In genomic region chr15:88862881-88863694, GRCm38 (mm10) we compare ENCODE assay signal across 8 mouse cellular contexts. TPM values are rescaled to one million over a fixed set of nuclear protein-coding genes. Genes with fewer than 3 reads are reported as not detected.
A peak's percentile ranks its signal among the peaks of the same experiment; 100 is the strongest.
DNase-seq lines count a peak whose midpoint lies in the region; ATAC-seq and TF ChIP-seq lines count a peak whose summit lies in the region.

No protein-coding gene starts in this region.

- peak overlapping the region; percentile 97 for H3K4me2 ChIP-seq in hindbrain, embryonic 12.5 days (replicated peaks)

- DNase-seq in ES-E14 (ENCODE audit: low read depth, low spot score) = no peak
- peak; percentile 58 for DNase-seq in adrenal gland, postnatal 25 days
- DNase-seq in left cerebral cortex, adult 8-10 months (ENCODE audit: low spot score in 2 of 2) = peak; percentile 57 to 58
- DNase-seq in spleen, adult 18-20 months = peak; percentile 39 to 57

- TF ChIP-seq CTCF in embryonic fibroblast, embryonic 13.5 days (IDR thresholded peaks at IDR 0.05; ENCODE audit: borderline replicate concordance, insufficient read depth, low read length) = no peak

- H3K4me3 ChIP-seq in ES-E14 (ENCODE audit: insufficient read depth in 1 of 2, low read depth in 1 of 2, low read length in 2 of 2, poor library complexity in 1 of 2, severe bottlenecking in 1 of 2) = peak overlapping the region; percentile 90 to 92
- H3K4me3 ChIP-seq in embryonic fibroblast, embryonic 13.5 days (ENCODE audit: insufficient read depth, low read length) = peak overlapping the region; percentile 58
- H3K4me3 ChIP-seq in hindbrain, embryonic 12.5 days = peak overlapping the region; percentile 91
- H3K4me3 ChIP-seq in macrophage (ENCODE audit: inconsistent target) = peak overlapping the region; percentile 24

- no peaks in the 10 kb centered on the region; the same call in 1 of the 2 replicates for H3K79me2 ChIP-seq in macrophage (ENCODE audit: inconsistent target)

- WGBS in hindbrain, embryonic 12.5 days = under 1% methylated on average over 97 of the region's 98 CpGs
- WGBS in macrophage (ENCODE audit: missing documents) = 2% methylated on average over 98 of the region's 98 CpGs

- no peaks in the 10 kb centered on the region for H3K27me3 ChIP-seq in hindbrain, embryonic 12.5 days

- H3K9ac ChIP-seq in ES-E14 (ENCODE audit: insufficient read depth, low read depth, low read length, poor library complexity, severe bottlenecking) = peak overlapping the region; percentile 94
- peak overlapping the region; percentile 91 for H3K9ac ChIP-seq in hindbrain, embryonic 12.5 days

- H3K27ac ChIP-seq in ES-E14 (ENCODE audit: insufficient read depth, low read depth, low read length, poor library complexity, severe bottlenecking) (peak overlapping the region; percentile 97), macrophage (no peak overlapping the region)
- H3K27ac ChIP-seq in embryonic fibroblast, embryonic 13.5 days (ENCODE audit: insufficient read depth, low read length) = no peak overlapping the region
- peak overlapping the region; percentile 97 for H3K27ac ChIP-seq in hindbrain, embryonic 12.5 days

- in situ Hi-C loops in ES-E14 (cut with MboI; ENCODE audit: low sequenced_read_pairs in 2 of 2, unreplicated experiment in 2 of 2) = no loop called here

- ATAC-seq in hindbrain, embryonic 12.5 days (ENCODE audit: low FRiP score) = peak; percentile 36
- ATAC-seq in inflammation-experienced regulatory T-cells, adult 6 months = no peak

- no peak for TF ChIP-seq POLR2A in embryonic fibroblast, embryonic 13.5 days (IDR thresholded peaks at IDR 0.05; ENCODE audit: low read depth, low read length)

- H3K36me3 ChIP-seq in ES-E14 (ENCODE audit: control insufficient read depth, insufficient read depth, low read length, poor library complexity, severe bottlenecking) = peaks cover 35% of the 10 kb centered on the region
- H3K36me3 ChIP-seq in hindbrain, embryonic 12.5 days = peaks cover 27% of the 10 kb centered on the region
- peaks cover 4% of the 10 kb centered on the region; the same call in 1 of the 2 replicates for H3K36me3 ChIP-seq in macrophage (ENCODE audit: inconsistent target)

- H3K9me3 ChIP-seq in ES-E14 (ENCODE audit: control insufficient read depth, insufficient read depth, low read depth, low read length) = no peaks in the 10 kb centered on the region
- H3K9me3 ChIP-seq in hindbrain, embryonic 12.5 days (replicated peaks) = no peaks in the 10 kb centered on the region

- peaks cover 3 to 19% of the 10 kb centered on the region in 2 experiments for H3K4me1 ChIP-seq in ES-E14 (ENCODE audit: control insufficient read depth in 2 of 2, insufficient read depth in 2 of 2, low read length in 2 of 2, poor library complexity in 1 of 2)
- H3K4me1 ChIP-seq in embryonic fibroblast, embryonic 13.5 days (ENCODE audit: control insufficient read depth, insufficient read depth, low read length) = peaks cover 23% of the 10 kb centered on the region
- H3K4me1 ChIP-seq in hindbrain, embryonic 12.5 days = peaks cover 42% of the 10 kb centered on the region

TF ChIP-seq in ES-E14, 5 proteins besides CTCF, POLR2A, EP300 and RAD21:
- TF ChIP-seq CHD2 (IDR thresholded peaks at IDR 0.05; ENCODE audit: low read depth, low read length) = no peak
- no peak for TF ChIP-seq MAFK (IDR thresholded peaks at IDR 0.05; ENCODE audit: insufficient read depth, low read depth, low read length)
- no peak for TF ChIP-seq ZC3H11A (IDR thresholded peaks at IDR 0.05; ENCODE audit: borderline replicate concordance, low read depth, low read length)
- TF ChIP-seq HCFC1 (IDR thresholded peaks at IDR 0.05; ENCODE audit: borderline replicate concordance, insufficient read depth, low read length) = no peak
- TF ChIP-seq ZNF384 (IDR thresholded peaks at IDR 0.05; ENCODE audit: low read depth, low read length) = no peak

RNA-seq across cellular contexts. Expression of gene Pim3, which starts 1.1 kb away (rescaled TPM):
- 159 and 169 TPM in 2 replicates for total RNA-seq in ES-E14 (2012; rRNA removed)
- 71.8 and 89.5 TPM in 2 replicates for total RNA-seq in adrenal gland, postnatal 25 days (2021)
- polyA plus RNA-seq in embryonic fibroblast, embryonic 13.5 days (2011; ENCODE audit: insufficient read length, low read depth, missing spikeins) = 9.6 and 11.6 TPM in 2 replicates
- 45.3 and 48.0 TPM in 2 replicates for polyA plus RNA-seq in hindbrain, embryonic 12.5 days (2016; fragmentation: Nextera tagmentation; extraction: Ambion mirVana)
- total RNA-seq in left cerebral cortex, adult 8-10 months (2022) = 10 to 100 TPM; 36.8 to 55.1 (median 43.8) TPM
- 100 to 1,000 TPM in 1 of 26 experiments, 10 to 100 TPM in 23, 1 to 10 TPM in 2; 6.6 to 141 (median 25.1) TPM for total RNA-seq in macrophage (2018; cell fraction: chromatin; rRNA removed)
- total RNA-seq in macrophage (2018; cell fraction: cytosol; rRNA removed) = 10 to 100 TPM in 21 of 26 experiments, 1 to 10 TPM in 5; 6.8 to 83.9 (median 17.8) TPM
- 100 to 1,000 TPM in 2 of 26 experiments, 10 to 100 TPM in 24; 10.5 to 127 (median 24.4) TPM for total RNA-seq in macrophage (2018; cell fraction: nucleus; rRNA removed)
- polyA plus RNA-seq in macrophage (2018) = 2.9 to 8.0 TPM (median 7.6 TPM) in 3 replicates
- polyA plus RNA-seq in inflammation-experienced regulatory T-cells, adult 6 months (2017; shearing (Covaris generic)) = 1 to 10 TPM; 3.0 to 4.1 (median 4.0) TPM

RNA-seq across cellular contexts. Expression of gene Creld2, which starts 43.6 kb away (rescaled TPM):
- 324 and 328 TPM in 2 replicates for total RNA-seq in ES-E14 (2012; rRNA removed)
- 35.1 and 37.8 TPM in 2 replicates for total RNA-seq in adrenal gland, postnatal 25 days (2021)
- polyA plus RNA-seq in embryonic fibroblast, embryonic 13.5 days (2011; ENCODE audit: insufficient read length, low read depth, missing spikeins) = 29.6 and 34.6 TPM in 2 replicates
- 65.2 and 74.8 TPM in 2 replicates for polyA plus RNA-seq in hindbrain, embryonic 12.5 days (2016; fragmentation: Nextera tagmentation; extraction: Ambion mirVana)
- 10 to 100 TPM; 16.4 to 22.3 (median 17.2) TPM for total RNA-seq in left cerebral cortex, adult 8-10 months (2022)
- 10 to 100 TPM in 11 of 26 experiments, 1 to 10 TPM in 15; 3.5 to 15.9 (median 7.7) TPM for total RNA-seq in macrophage (2018; cell fraction: chromatin; rRNA removed)
- 10 to 100 TPM; 20.1 to 37.1 (median 28.5) TPM for total RNA-seq in macrophage (2018; cell fraction: cytosol; rRNA removed)
- 10 to 100 TPM in 25 of 26 experiments, 1 to 10 TPM in 1; 7.8 to 44.4 (median 26.1) TPM for total RNA-seq in macrophage (2018; cell fraction: nucleus; rRNA removed)
- polyA plus RNA-seq in macrophage (2018) = 23.5 to 44.3 TPM (median 25.4 TPM) in 3 replicates
- 10 to 100 TPM; 22.9 to 40.9 (median 28.4) TPM for polyA plus RNA-seq in inflammation-experienced regulatory T-cells, adult 6 months (2017; shearing (Covaris generic))

RNA-seq across cellular contexts. Expression of gene Alg12, which starts 44.0 kb away (rescaled TPM):
- 17.0 and 17.8 TPM in 2 replicates for total RNA-seq in ES-E14 (2012; rRNA removed)
- 13.7 and 16.3 TPM in 2 replicates for total RNA-seq in adrenal gland, postnatal 25 days (2021)
- 9.1 and 13.0 TPM in 2 replicates for polyA plus RNA-seq in embryonic fibroblast, embryonic 13.5 days (2011; ENCODE audit: insufficient read length, low read depth, missing spikeins)
- 9.1 and 9.9 TPM in 2 replicates for polyA plus RNA-seq in hindbrain, embryonic 12.5 days (2016; fragmentation: Nextera tagmentation; extraction: Ambion mirVana)
- 10 to 100 TPM; 13.4 to 14.3 (median 14.2) TPM for total RNA-seq in left cerebral cortex, adult 8-10 months (2022)
- 10 to 100 TPM in 22 of 26 experiments, 1 to 10 TPM in 4; 7.9 to 30.6 (median 18.7) TPM for total RNA-seq in macrophage (2018; cell fraction: chromatin; rRNA removed)
- 10 to 100 TPM in 17 of 26 experiments, 1 to 10 TPM in 9; 7.7 to 15.0 (median 11.0) TPM for total RNA-seq in macrophage (2018; cell fraction: cytosol; rRNA removed)
- 10 to 100 TPM in 23 of 26 experiments, 1 to 10 TPM in 3; 8.0 to 29.7 (median 13.9) TPM for total RNA-seq in macrophage (2018; cell fraction: nucleus; rRNA removed)
- 12.8 to 16.9 TPM (median 14.4 TPM) in 3 replicates for polyA plus RNA-seq in macrophage (2018)
- 10 to 100 TPM; 12.8 to 22.4 (median 15.8) TPM for polyA plus RNA-seq in inflammation-experienced regulatory T-cells, adult 6 months (2017; shearing (Covaris generic))

Comparison
In these comparisons a context has a peak if more than half of its experiments do, and no peak if none do; other contexts are left out.
1. H3K27ac ChIP-seq: peak in ES-E14 (single experiment) and hindbrain, embryonic 12.5 days (single experiment); none in embryonic fibroblast, embryonic 13.5 days (single experiment) and macrophage (single experiment).
2. H3K4me3 ChIP-seq: peak in every context shown above with its lines; median percentile 91 in ES-E14; 91 in hindbrain, embryonic 12.5 days; 58 in embryonic fibroblast, embryonic 13.5 days; 24 in macrophage.